Mouse (Mus musculus) kidney, postnatal 25 days (tissue): ENCODE data around the gene Zfp629.

Experiments
- DNase-seq, 2 experiments: peaks; one replicate each; pipeline ENCODE4 v3.0.0; 2021; ENCODE audit warnings: mixed read lengths in 2 of 2

Zfp629 gene

GRCm38 (mm10) chr7:127561340-127561858, 54.2 kb downstream of the Zfp629 start, which contains the start of gene Tmem265:
Gene Tmem265 (plus strand): TSS chr7:127561390.
- DNase-seq, result peak; percentile 31 to 48

GRCm38 (mm10) chr7:127560580-127560979, 55.0 kb downstream of the Zfp629 start:
- DNase-seq, result no peak
